Mouse (Mus musculus): ENCODE measurements around the gene Hacd3. TPM values are rescaled to one million over a fixed set of nuclear protein-coding genes. Genes with fewer than 3 reads are reported as not detected.
"Not testable (repeated sequence)": the region's sequence is repeated elsewhere in the genome, so short reads cannot be mapped to it uniquely, and the experiment has no call there.

Gene Hacd3
- total RNA-seq, 2 experiments from 2014 or later: 48.9 to 68.1 TPM

DNA sequence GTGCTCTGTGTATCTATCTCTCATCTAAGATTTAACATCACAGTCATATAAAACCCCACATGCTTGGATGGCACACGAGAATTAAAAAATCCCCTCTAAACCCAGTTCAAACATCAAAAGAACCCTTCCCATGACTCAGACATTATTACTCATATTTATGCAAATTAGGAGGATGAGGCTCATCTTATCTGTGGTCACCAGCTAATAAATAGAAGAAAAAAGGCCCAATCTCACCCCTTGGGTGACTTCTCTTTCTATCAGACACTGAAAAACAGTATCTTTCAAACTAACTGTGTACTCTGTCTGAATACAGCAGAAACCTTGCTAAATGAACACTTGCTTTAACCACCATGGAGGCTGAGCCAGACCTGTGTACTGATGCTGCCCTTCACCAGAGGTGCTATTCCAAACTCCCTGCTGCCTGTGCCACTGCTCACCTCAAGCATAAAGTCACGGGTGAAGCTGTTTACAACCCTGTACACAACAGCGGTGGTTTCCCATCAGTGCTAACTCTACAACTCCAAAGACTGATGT is 2.8 kb downstream of the Hacd3 start:
- ATAC-seq (replicated peaks; ENCODE audit: low FRiP score, low TSS enrichment, poor library complexity, severe bottlenecking): peak; percentile 53

DNA sequence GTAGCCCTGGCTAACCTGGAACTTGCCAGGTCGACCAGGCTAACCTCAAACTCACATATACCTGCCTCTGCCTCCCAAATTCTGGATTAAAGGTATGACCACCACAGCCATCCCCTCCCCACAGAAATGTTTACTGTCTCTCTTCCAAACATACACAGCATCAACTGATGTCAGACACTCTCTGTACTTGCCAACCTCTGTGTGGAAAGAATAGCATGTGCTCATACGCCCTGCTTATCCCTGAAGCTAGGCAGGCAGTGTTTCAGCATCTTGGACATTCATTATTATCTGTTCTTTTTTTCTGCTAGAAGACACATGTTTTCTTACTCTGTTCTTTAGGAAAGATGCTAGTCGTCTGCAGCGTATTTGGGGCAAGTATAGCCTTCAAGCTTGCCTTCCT is 3.6 kb downstream of the Hacd3 start:
- ATAC-seq (replicated peaks; ENCODE audit: low FRiP score, low TSS enrichment, poor library complexity, severe bottlenecking): no peak

DNA sequence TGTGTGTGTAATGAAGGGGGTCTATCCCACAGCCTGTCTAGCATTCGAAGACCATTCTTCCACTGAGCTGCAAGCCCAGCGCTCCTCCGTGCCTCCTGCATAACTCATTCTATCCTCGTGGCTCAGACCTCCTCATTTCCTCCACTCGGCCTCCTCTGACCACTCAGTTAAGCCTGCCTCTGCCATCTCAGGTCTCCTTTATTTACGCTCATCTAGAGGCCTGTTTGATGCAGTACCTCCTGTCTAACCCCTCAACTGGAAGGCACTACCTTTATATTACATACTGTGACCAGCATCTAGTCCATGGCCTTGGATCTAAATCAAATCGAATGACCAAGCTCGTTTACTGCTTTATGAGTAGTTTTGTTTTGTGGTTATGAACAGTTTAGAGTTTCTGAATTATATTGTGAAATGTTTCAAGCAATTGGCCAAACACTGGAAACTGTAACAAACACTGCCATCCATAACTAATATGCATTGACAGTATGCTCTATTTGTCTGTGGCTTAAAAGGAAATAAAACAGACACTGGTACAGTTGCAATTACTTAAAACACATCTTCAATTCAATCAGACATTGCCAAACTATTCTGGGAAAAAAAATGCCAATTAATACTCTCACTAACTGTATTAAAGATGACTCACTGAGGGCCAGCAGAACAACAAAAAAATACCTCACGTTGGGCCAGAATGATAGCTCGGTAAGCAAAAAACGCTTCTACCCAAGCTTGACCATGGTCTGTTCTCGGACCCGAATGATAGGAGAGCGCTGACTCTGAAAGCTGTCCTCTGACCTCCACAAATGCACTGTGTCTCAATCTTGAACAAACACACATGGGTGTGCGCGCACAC is 4.3 kb downstream of the Hacd3 start:
- ATAC-seq (replicated peaks; ENCODE audit: low FRiP score, low TSS enrichment, poor library complexity, severe bottlenecking): no peak

DNA sequence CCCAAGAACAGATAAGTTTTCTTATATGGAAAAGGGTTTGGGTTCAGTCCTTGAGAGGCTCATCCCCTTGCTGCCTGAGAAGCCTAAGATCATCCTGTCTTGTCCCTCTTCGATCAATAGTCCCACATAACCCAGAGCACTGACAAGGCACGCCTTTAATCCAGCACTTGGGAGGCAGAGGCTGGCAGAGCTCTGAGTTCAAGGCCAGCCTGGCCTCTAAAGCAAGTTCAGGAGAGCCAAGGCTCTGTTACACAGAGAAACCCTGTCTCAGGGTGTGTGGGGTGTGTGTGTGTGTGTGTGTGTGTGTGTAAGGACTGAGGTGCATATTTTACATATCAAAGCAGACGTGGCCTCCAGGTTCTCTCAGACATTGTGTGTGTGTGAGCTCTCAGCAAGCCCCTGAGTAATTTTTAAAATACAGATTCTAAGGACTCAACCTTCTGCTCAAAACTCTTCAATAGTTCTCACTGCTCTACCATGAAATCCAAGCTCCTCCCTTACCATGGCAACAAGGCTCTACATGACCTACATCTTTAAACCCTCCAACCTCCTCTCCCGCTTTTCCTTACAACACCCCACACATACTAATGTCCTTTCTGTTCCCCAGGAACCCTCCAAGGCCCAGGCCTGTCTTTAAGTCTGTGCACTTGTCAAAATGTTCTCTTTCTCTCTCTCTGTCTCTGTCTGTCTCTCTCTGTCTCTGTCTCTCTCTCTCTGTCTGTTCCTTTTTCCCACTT is 5.1 kb downstream of the Hacd3 start:
- ATAC-seq (replicated peaks; ENCODE audit: low FRiP score, low TSS enrichment, poor library complexity, severe bottlenecking): no peak

DNA sequence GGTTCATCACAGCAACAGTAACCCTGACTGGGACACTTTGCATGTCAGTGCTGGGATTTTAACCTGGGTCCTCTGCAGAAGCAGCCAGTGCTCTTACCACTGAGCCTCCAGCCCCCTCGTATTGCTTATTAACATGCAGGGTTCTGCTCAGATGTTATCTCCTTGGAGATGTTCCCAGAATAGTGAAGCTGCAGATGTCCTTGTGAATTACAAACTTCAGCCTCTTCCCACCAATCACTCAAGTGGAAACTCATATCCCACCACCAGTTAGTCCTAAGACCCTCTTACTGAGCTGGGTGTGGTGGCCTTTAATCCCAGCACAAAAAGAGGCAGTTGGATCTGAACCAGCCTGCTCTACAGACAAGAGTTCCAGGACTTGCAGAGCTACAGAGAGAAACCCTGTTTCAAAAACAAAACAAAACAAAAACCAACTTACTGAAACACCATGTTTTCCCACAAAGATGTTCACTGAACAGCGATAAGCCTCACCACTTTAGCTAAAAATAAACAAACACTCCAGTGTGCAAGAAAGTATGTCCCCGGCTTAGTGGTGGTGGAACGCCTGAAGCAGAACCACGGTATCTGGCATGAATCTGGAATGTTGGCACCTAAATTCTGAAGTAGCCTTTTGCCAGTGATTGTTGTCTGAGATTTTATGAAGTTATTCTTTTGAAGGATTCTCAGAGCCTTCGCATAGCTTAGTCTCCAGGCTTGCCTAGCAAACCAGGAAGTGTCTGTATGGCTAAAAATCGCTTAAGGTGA is 5.9 kb downstream of the Hacd3 start:
- ATAC-seq (replicated peaks; ENCODE audit: low FRiP score, low TSS enrichment, poor library complexity, severe bottlenecking): no peak

DNA sequence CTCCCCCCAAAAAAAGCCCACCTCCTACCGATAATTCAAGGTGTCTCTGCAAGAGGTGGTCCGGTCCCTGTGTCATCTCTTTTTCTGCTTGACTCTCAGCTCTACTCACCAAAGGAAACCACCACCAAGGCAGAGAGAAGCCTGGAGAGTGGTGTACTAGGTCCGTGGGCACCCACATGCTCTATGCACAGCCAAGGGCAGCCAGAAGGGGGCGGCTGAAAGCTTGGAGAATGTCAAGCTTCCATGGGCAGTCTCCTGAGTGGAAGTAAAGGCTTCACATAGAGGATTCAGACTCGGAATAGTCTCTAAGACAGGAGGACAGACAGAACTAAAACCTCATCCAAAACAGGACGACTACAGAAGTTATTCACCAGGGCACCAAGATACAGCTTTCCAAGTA is 10.2 kb downstream of the Hacd3 start:
- peak; percentile 55; the same call in 1 of the 2 replicates for ATAC-seq (replicated peaks; ENCODE audit: low FRiP score, low TSS enrichment, poor library complexity, severe bottlenecking)

DNA sequence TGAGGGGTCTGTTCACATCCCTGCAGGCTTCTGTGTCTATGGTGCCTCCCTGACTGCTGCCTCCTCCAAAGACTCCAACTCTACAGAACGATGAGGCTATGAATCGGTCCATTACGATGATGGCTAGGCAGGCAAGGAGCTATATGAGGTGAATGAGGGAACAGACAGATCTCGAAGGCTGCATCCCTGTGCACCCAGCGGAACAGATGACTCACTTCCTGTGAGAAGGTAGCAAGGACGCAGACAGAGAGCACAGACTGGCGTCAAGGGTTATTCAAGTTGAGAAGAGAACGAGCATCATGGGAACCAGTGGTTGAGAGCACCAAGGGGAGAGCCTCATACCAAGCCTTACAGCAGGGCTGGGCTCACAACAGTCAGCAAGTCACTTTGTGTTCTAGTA is 10.9 kb downstream of the Hacd3 start:
- no peak for ATAC-seq (replicated peaks; ENCODE audit: low FRiP score, low TSS enrichment, poor library complexity, severe bottlenecking)

DNA sequence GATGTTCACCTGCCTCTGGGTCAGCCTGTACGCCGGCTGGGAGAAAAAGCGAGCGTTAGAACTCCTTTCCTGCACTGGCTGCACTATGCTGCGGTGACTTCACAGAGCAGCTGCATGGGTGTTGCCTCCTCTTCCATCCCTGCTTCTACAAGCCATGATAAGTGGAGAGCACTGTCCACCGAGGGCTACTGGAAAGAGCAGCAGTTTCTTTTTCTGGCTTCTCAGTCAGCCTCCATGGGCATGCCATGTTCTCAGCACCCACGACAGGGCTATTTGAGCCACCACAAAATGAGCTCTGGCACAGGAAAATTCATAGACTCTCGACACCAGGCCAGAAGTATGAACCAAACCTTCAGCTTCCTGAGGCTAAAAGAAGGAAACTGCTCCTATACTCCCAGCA is 15.8 kb downstream of the Hacd3 start:
- ATAC-seq (replicated peaks; ENCODE audit: low FRiP score, low TSS enrichment, poor library complexity, severe bottlenecking): no peak

DNA sequence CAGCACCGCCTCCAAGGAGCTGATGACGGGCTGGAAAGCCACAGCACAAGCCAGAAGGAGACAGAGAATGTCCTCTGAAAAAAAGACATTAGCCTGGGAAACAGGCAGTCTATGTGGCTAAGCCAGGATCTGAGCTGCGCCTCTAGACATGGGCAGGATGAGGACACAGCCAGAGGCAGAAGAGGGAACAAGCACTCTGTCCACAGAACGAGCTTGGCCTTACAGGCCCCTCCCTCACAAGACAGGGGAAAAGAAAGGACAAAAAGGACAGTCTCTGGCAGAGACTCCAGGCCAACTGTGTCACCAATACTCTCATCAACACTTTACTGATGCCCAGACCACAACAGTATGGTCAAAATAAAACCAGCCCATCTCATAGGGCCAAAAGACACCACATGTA is 20.0 kb downstream of the Hacd3 start:
- ATAC-seq (replicated peaks; ENCODE audit: low FRiP score, low TSS enrichment, poor library complexity, severe bottlenecking): no peak

DNA sequence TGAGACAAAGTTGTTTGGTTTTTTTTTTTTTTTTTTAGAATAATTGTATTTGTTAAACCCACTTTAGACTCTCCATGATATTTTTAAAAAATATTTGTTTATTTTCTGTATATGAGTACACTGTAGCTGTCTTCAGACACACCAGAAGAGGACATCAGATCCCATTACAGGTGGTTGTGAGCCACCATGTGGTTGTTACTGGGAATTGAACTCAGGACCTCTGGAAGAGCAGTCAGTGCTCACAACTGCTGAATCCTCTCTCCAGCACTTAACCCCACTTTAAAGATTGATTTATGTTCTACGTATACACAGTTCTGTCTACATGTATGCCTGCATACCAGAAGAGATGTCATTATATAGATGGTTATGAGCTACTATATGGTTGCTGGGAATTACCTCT is 26.0 kb downstream of the Hacd3 start:
- not testable (repeated sequence) for ATAC-seq (replicated peaks; ENCODE audit: low FRiP score, low TSS enrichment, poor library complexity, severe bottlenecking)

DNA sequence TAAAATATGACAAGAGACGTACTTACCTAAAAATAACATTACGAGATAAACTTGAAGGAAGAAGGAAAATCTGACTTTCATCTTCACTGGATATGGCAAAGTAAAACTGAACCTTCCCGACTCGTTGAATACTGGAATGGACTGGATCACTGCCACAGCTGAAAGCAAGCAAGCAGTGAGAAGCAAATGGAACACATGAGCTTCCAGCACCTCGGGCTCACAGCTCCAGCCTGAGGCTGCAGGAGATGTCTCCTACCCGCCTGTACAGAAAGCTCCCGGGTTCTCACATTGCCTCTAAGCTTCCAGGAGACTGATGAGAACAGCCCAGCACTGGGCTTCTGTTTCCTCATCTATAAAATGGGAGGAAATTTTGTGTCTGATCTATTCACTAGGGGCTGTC is 31.2 kb downstream of the Hacd3 start:
- ATAC-seq (replicated peaks; ENCODE audit: low FRiP score, low TSS enrichment, poor library complexity, severe bottlenecking): no peak

DNA sequence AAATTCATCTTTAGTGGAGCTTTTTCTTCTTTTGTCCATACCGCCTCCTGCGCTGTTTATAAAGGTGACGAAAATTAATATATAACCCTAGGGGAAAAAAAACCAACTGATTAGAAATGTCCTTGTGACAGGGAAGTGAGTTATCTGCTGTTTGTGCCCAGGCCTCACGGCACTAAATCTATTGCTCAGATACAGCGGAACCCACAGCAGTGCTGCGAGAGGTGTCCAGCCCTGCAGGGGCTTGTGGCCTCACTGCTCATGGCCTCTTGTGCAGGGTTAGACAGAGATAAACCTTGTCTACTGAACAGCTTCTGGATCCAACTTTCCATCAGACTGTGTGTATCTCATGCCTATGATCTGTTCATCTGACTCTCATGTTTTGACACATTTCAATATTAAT is 33.0 kb downstream of the Hacd3 start:
- ATAC-seq (replicated peaks; ENCODE audit: low FRiP score, low TSS enrichment, poor library complexity, severe bottlenecking): no peak

DNA sequence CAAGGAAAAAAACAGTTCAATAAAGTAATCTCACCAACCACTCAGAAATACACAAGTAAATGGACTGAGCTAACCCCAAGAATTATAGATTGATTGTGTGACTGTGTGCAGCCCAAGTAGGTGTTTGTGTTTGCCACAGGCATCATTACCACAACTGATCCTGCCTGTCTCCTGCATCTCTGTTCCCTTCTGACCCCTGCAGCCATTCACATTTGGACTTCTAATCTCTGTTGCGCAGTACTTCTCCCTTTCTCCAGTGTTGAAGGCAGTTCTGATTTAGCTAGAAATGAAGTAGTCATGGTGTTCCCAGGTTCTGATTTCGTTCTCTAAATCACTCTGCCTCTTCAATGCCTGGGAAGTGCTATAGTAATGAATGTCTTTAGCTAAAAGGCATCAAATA is 33.8 kb downstream of the Hacd3 start:
- ATAC-seq (replicated peaks; ENCODE audit: low FRiP score, low TSS enrichment, poor library complexity, severe bottlenecking): no peak

DNA sequence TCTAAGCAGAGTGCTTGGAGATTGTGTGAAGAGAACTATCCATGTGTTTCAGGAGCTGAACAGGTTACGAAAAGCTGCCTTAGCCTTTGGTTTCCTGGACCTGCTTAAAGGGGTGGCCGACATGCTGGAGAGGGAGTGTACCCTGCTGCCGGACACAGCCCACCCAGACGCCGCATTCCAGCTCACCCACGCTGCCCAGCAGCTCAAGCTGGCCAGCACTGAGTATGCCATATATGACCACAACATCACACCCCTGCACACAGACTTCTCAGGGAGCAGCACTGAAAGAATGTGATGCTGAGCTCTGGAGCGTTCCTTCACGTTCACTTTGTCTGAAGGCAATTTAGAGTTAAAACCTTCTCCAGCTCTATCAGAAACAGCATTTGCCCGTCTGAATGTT is 35.7 kb downstream of the Hacd3 start:
- ATAC-seq (replicated peaks; ENCODE audit: low FRiP score, low TSS enrichment, poor library complexity, severe bottlenecking): no peak

DNA sequence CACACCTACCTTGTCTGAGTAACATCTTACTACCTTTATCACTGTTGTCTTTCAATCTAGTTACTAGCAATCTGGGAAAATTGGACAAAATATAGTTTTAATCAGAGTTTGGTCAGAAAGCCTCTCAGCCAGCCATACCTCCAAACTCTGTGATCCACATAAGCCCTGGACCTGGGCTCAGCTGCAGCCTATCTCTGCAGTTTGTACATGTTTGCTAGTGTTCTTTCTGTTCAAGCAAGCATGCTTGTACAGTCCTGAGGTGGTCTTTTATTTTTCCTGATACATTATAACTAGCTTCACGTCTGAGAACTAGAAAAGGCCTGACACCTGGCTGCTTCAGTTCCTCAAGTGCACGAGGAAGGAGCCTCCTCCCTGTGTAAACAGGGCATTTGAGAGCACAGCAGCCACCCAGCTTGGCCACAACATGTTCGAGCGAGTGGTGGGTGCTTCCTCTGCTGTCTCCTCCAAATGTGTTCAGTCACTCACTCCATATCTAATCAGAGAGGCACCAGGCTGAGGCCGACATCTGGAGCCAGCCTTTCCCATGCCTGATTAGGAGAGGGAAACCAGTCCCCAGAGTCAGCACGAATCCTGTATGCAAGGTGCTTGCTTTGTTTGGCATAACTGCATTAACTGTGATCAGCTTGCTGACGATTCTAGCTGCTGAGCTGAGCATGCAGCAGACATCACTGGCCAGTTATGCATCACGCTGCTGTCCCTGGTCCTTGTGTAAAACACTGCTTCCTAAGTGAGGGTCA is 36.3 kb downstream of the Hacd3 start:
- peak; percentile 91 for ATAC-seq (replicated peaks; ENCODE audit: low FRiP score, low TSS enrichment, poor library complexity, severe bottlenecking)

DNA sequence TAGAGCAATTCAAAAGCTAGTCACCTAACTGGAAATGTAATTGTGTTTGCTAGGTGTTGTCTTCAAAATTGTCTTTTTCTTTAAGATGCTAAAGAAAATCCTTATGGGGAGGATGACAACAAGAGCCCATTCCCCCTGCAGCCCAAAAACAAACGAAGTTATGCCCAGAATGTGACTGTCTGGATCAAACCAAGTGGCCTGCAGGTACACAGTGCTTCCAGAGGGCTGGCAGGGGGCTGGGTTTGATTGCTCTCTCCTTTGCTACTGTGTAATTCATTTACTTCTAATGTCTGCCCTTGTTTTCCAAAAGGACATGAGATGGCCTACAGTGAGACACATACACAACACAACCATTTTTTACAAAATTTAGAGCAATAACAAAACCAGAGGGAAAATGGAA is 39.6 kb downstream of the Hacd3 start:
- no peak for ATAC-seq (replicated peaks; ENCODE audit: low FRiP score, low TSS enrichment, poor library complexity, severe bottlenecking)

DNA sequence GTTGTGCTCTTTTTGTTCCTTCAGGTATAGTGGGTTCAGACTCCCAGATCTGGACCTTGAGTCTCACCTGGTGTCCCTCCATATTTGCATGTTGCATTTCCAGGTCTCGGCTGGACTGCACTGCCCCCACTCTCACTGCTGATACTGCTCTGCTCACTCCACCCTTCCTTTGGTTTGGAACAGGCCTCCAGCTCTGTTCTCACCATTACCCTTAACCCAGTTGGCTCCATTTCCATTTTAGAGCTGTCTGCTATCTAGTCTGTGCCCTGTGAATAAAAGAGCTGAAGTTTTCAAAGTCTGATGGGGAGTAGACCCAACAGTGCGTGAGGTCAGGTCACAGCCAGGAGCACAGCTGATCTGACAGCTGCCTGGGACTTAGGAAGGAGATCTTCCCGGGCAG is 40.9 kb downstream of the Hacd3 start:
- ATAC-seq (replicated peaks; ENCODE audit: low FRiP score, low TSS enrichment, poor library complexity, severe bottlenecking): no peak

DNA sequence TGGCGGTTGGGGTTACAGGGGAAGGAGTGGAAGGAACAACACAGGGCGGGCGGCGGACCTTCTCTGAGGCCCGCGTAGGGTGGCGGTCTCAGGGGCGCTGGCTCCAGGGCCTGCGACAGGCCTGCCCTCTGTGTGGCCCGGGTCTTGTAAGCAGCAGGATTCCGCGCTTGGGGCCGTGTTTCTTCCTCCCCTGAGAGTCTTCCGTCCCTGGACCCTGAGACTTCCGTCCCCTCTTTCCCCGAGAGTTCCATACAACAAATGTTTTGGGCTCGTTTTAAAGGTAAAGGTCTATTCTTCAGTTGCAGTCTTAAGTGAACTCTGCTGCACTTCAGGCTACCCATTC is 60.5 kb downstream of the Hacd3 start:
- ATAC-seq (replicated peaks; ENCODE audit: low FRiP score, low TSS enrichment, poor library complexity, severe bottlenecking): peak; percentile 76

All from megakaryocyte-erythroid progenitor cell, adult 5-6 weeks (primary cell).